Mouse (Mus musculus) intestine, embryonic 14.5 days (tissue): ENCODE results near the gene D630003M21Rik. TPM values are rescaled to one million over a fixed set of nuclear protein-coding genes. Genes with fewer than 3 reads are reported as not detected.
A peak's percentile ranks its signal among the peaks of the same experiment; 100 is the strongest.

Source experiments
- ATAC-seq: fragments of 200-750 bp; cut with Nextera tagmentation; replicated peaks from 2 replicates; pipeline ENCODE4 v1.8.0; 2017; ENCODE audit warnings: low read depth, moderate number of reproducible peaks, moderate TSS enrichment, moderate library complexity; ENCODE audit not compliant: low FRiP score, low TSS enrichment
- DNase-seq: peaks from one replicate; pipeline ENCODE4 v3.0.0-alpha.2; 2018; ENCODE audit warnings: low spot score
- H3K27ac ChIP-seq: fragments of 300-500 bp; sonication (generic); 2 replicates; pipeline ENCODE4 v1.5.1; 2014; ENCODE audit warnings: low read depth, mild to moderate bottlenecking, control low read depth
- H3K27me3 ChIP-seq: fragments of 300-500 bp; sonication (generic); replicated peaks from 2 replicates; pipeline ENCODE4 v1.6.1; 2014; ENCODE audit warnings: low read length, control low read depth; ENCODE audit not compliant: control insufficient read depth, insufficient read depth
- H3K36me3 ChIP-seq: fragments of 300-500 bp; sonication (generic); 2 replicates; pipeline ENCODE4 v1.6.1; 2014; ENCODE audit warnings: low read length, control low read depth; ENCODE audit not compliant: control insufficient read depth, insufficient read depth
- H3K4me1 ChIP-seq: fragments of 300-500 bp; sonication (generic); replicated peaks from 2 replicates; pipeline ENCODE4 v1.6.1; 2014; ENCODE audit warnings: low read length, control low read depth, mixed read lengths; ENCODE audit not compliant: control insufficient read depth, insufficient read depth
- H3K4me2 ChIP-seq: fragments of 300-500 bp; sonication (generic); 2 replicates; pipeline ENCODE4 v1.6.1; 2014; ENCODE audit warnings: low read length
- H3K4me3 ChIP-seq: fragments of 300-500 bp; sonication (generic); 2 replicates; pipeline ENCODE4 v1.5.1; 2014; ENCODE audit warnings: low read depth, low read length, control low read depth, mixed read lengths
- H3K9ac ChIP-seq: fragments of 300-500 bp; sonication (generic); 2 replicates; pipeline ENCODE4 v1.6.1; 2014; ENCODE audit warnings: mild to moderate bottlenecking, low read length
- H3K9me3 ChIP-seq: fragments of 300-500 bp; sonication (generic); 2 replicates; pipeline ENCODE4 v1.6.1; 2016; ENCODE audit warnings: low read length, control low read depth; ENCODE audit not compliant: control insufficient read depth
- WGBS: fragments of 180-500 bp; shearing (Covaris S2); extraction: QIAGEN DNeasy Blood & Tissue Kit; methylation state at CpG from one replicate; pipeline ENCODE4 v1.1.7; 2014; 5-methylcytosine and 5-hydroxymethylcytosine counted together
- polyA plus RNA-seq: library from polyadenylated mRNA; unstranded; fragments of >200 nt; fragmentation: Nextera tagmentation; extraction: Ambion mirVana; gene quantifications from 2 replicates; pipeline ENCODE4 v1.2.1, GENCODE M21; 2014

The D630003M21Rik gene
- polyA plus RNA-seq, 1 experiment from 2014 or later = 1.5 TPM

GRCm38 (mm10) chr2:158199281-158199680, 29.7 kb downstream of the D630003M21Rik start:
- no peak overlapping the region for H3K9ac ChIP-seq
- no peaks in the 10 kb centered on the region for H3K27me3 ChIP-seq
- H3K4me2 ChIP-seq = no peak overlapping the region
- H3K27ac ChIP-seq = no peak overlapping the region
- H3K9me3 ChIP-seq = no peaks in the 10 kb centered on the region
- H3K36me3 ChIP-seq = no peaks in the 10 kb centered on the region
- no peak overlapping the region for H3K4me3 ChIP-seq
- WGBS = 60% methylated on average over 3 of the region's 3 CpGs
- peaks cover 5% of the 10 kb centered on the region; the same call in 1 of the 2 replicates for H3K4me1 ChIP-seq
- no peak for DNase-seq
- ATAC-seq = no peak

GRCm38 (mm10) chr2:158198861-158199260, 30.2 kb downstream of the D630003M21Rik start:
- no peak overlapping the region for H3K27ac ChIP-seq

GRCm38 (mm10) chr2:158197971-158198370, 31.1 kb downstream of the D630003M21Rik start:
- DNase-seq = no peak
- 71% methylated on average over 5 of the region's 5 CpGs for WGBS

More at GRCm38 (mm10) chr2:158198861-158199260, 30.2 kb downstream of the D630003M21Rik start:
- Histone ChIP-seq H3K4me1 (peaks cover 5% of the 10 kb centered on the region; the same call in 1 of the 2 replicates), H3K4me3 (no peak overlapping the region), H3K9me3 (no peaks in the 10 kb centered on the region), H3K9ac (no peak overlapping the region), H3K4me2 (no peak overlapping the region), H3K27me3 (no peaks in the 10 kb centered on the region), H3K36me3 (no peaks in the 10 kb centered on the region)
- WGBS = 89% methylated on average over 6 of the region's 6 CpGs
- DNase-seq (no peak), ATAC-seq (no peak)

GRCm38 (mm10) chr2:158194945-158195640, 33.9 kb downstream of the D630003M21Rik start:
- Histone ChIP-seq H3K27ac (no peak overlapping the region), H3K4me3 (no peak overlapping the region), H3K27me3 (no peaks in the 10 kb centered on the region), H3K36me3 (no peaks in the 10 kb centered on the region), H3K4me1 (peaks cover 14% of the 10 kb centered on the region), H3K4me2 (no peak overlapping the region), H3K9ac (no peak overlapping the region), H3K9me3 (no peaks in the 10 kb centered on the region)
- 24% methylated on average over 10 of the region's 10 CpGs for WGBS
- ATAC-seq (0 out of 2 replicates have a peak, but pooled peaks have one; percentile 40), DNase-seq (peak; percentile 67)

More at GRCm38 (mm10) chr2:158197971-158198370, 31.1 kb downstream of the D630003M21Rik start:
- Histone ChIP-seq H3K4me3 (no peak overlapping the region), H3K27me3 (no peaks in the 10 kb centered on the region), H3K27ac (no peak overlapping the region), H3K4me2 (no peak overlapping the region), H3K36me3 (no peaks in the 10 kb centered on the region), H3K9ac (no peak overlapping the region), H3K4me1 (peaks cover 5% of the 10 kb centered on the region; the same call in 1 of the 2 replicates), H3K9me3 (no peaks in the 10 kb centered on the region)
- ATAC-seq = no peak

- Histone ChIP-seq H3K4me1 (peaks cover 16% of the 10 kb centered on the region), H3K9me3 (no peaks in the 10 kb centered on the region), H3K4me2 (no peak overlapping the region), H3K9ac (no peak overlapping the region), H3K27ac (no peak overlapping the region), H3K27me3 (no peaks in the 10 kb centered on the region), H3K36me3 (no peaks in the 10 kb centered on the region), H3K4me3 (no peak overlapping the region)
- ATAC-seq (no peak), DNase-seq (no peak)
- WGBS = 56% methylated on average over 10 of the region's 10 CpGs
Measured at GRCm38 (mm10) chr2:158193611-158194336, 35.2 kb downstream of the D630003M21Rik start.

- H3K27me3 ChIP-seq = no peaks in the 10 kb centered on the region
- 50% methylated on average over 7 of the region's 7 CpGs for WGBS
- ATAC-seq = 0 out of 2 replicates have a peak, but pooled peaks have one; percentile 9
Measured at GRCm38 (mm10) chr2:158191098-158191497, 37.9 kb downstream of the D630003M21Rik start.

GRCm38 (mm10) chr2:158189451-158189850, 39.6 kb downstream of the D630003M21Rik start:
- H3K9ac ChIP-seq = no peak overlapping the region
- H3K36me3 ChIP-seq = no peaks in the 10 kb centered on the region
- H3K4me1 ChIP-seq = peaks cover 14% of the 10 kb centered on the region
- no peak overlapping the region for H3K4me2 ChIP-seq
- ATAC-seq (no peak), DNase-seq (no peak)
- H3K9me3 ChIP-seq = no peaks in the 10 kb centered on the region
- no peaks in the 10 kb centered on the region for H3K27me3 ChIP-seq
- no peak overlapping the region for H3K4me3 ChIP-seq
- H3K27ac ChIP-seq = no peak overlapping the region
- WGBS = 74% methylated on average over 11 of the region's 11 CpGs

More at GRCm38 (mm10) chr2:158191098-158191497, 37.9 kb downstream of the D630003M21Rik start:
- Histone ChIP-seq H3K4me3 (no peak overlapping the region), H3K36me3 (no peaks in the 10 kb centered on the region), H3K27ac (no peak overlapping the region), H3K9me3 (no peaks in the 10 kb centered on the region), H3K4me2 (no peak overlapping the region), H3K9ac (no peak overlapping the region), H3K4me1 (peaks cover 19% of the 10 kb centered on the region)
- DNase-seq = no peak

GRCm38 (mm10) chr2:158186206-158186871, 42.7 kb downstream of the D630003M21Rik start:
- H3K27me3 ChIP-seq = no peaks in the 10 kb centered on the region
- no peaks in the 10 kb centered on the region for H3K36me3 ChIP-seq
- ATAC-seq (no peak), DNase-seq (no peak)
- peaks cover 13% of the 10 kb centered on the region for H3K4me1 ChIP-seq
- no peak overlapping the region for H3K9ac ChIP-seq
- no peak overlapping the region for H3K4me2 ChIP-seq
- H3K27ac ChIP-seq = 0 out of 2 replicates have a peak overlapping the region, but pooled peaks have one; percentile 43
- WGBS = 51% methylated on average over 11 of the region's 11 CpGs
- no peak overlapping the region for H3K4me3 ChIP-seq
- no peaks in the 10 kb centered on the region for H3K9me3 ChIP-seq
